10 mouse cellular contexts compared by ENCODE assay signal in genomic region chr13:9695403-9695802, GRCm38 (mm10).
"Had no signal": no experiment of that assay in that cellular context is flagged by ENCODE, and none has a peak within 500 bp of the region (broad histone marks: within the 10 kb centered on the region; RNA-seq: fewer than 3 reads in every experiment).

No protein-coding gene starts in this region.

- H3K4me3 ChIP-seq: intestine, embryonic 15.5 days; left cerebral cortex, adult 2 months; limb, embryonic 12.5 days; liver, embryonic 15.5 days; midbrain, embryonic 15.5 days; neural tube, embryonic 12.5 days had no signal

- H3K9ac ChIP-seq: intestine, embryonic 15.5 days; limb, embryonic 12.5 days; liver, embryonic 15.5 days; midbrain, embryonic 15.5 days; neural tube, embryonic 12.5 days had no signal

- H3K27ac ChIP-seq: intestine, embryonic 15.5 days; left cerebral cortex, adult 2 months; limb, embryonic 12.5 days; liver, embryonic 15.5 days; midbrain, embryonic 15.5 days; neural tube, embryonic 12.5 days had no signal

- DNase-seq: kidney, adult 18-20 months; kidney, postnatal 14 days; thymus, postnatal 36 days had no signal

- ATAC-seq: midbrain, embryonic 15.5 days had no signal

- H3K4me2 ChIP-seq: intestine, embryonic 15.5 days; limb, embryonic 12.5 days; liver, embryonic 11.5 days; liver, embryonic 15.5 days; midbrain, embryonic 15.5 days; neural tube, embryonic 12.5 days had no signal

- H3K9me3 ChIP-seq: intestine, embryonic 15.5 days; limb, embryonic 12.5 days; liver, embryonic 15.5 days; midbrain, embryonic 15.5 days; neural tube, embryonic 12.5 days had no signal

- H3K27me3 ChIP-seq: intestine, embryonic 15.5 days; limb, embryonic 12.5 days; liver, embryonic 15.5 days; midbrain, embryonic 15.5 days; neural tube, embryonic 12.5 days had no signal

- H3K4me1 ChIP-seq: intestine, embryonic 15.5 days; limb, embryonic 12.5 days; liver, embryonic 15.5 days; midbrain, embryonic 15.5 days; neural tube, embryonic 12.5 days had no signal
